Mouse (Mus musculus) T-helper 17 cell (primary cell): ENCODE results near the gene Ceacam20.

ENCODE experiments used
- in situ Hi-C, 2 experiments: fragments of 300-600 bp; cut with MboI, MseI; formaldehyde crosslinking; loops; 1 replicate in 1 of 2; 2 replicates in 1 of 2; pipeline ENCODE4 v1.15.1; 2025; ENCODE audit warnings: high pct_unique_total_duplicates in 2 of 2

Ceacam20 gene

DNA sequence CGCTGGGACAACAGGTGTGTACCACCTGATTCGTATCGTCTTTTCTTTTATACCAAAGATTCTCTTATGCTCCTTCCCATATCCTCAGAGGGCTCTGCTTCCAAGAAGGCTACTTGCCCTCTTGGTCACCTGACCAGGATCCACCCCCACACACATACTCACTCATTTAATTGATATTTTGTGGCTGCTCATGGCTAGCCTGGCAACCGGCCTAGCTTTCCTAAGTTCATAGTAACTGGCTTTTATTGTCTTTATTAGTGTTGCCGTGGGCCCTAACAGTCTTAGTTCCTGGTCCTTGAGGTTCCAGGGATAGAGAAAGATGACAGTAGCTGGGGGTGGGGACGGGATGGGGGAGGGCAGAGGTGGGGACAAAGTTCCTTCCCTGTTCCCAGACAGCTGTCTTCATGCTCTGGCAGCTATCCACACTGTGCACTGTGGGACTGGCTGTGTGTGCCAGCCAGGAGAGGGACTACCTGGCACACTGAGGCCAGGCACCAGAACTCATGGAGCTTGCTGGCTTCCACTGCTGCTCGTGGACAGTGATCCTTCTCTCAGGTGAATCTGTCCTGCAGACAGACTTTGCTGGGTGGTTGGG is at the start of gene Ceacam20:
Gene Ceacam20 (plus strand): TSS at position 428 of the 595 bp plus-strand sequence.
- in situ Hi-C loops: no loop called here

DNA sequence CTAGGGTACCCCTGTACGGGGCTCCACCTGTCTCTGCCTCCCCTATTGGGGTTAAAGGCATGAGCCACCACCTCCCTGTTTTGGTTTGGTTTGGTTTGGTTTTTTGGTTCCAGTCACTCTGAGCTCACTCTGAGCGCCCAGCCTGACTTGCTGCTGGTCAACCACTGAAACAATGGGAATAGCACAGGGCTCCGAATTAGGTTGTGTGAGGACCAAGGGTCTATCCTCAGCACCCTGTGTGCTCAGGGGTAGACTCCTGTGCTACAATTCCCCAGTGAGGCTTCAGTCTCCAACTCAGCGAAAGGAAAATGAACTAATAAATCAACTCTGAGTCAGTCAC is 45.1 kb upstream of the Ceacam20 start:
- in situ Hi-C loops: loop anchor here (10.0 kb wide), 2 partner anchors 595 to 645 kb away; partner anchors contain the start of gene Vasp (in 1 of the 2)

DNA sequence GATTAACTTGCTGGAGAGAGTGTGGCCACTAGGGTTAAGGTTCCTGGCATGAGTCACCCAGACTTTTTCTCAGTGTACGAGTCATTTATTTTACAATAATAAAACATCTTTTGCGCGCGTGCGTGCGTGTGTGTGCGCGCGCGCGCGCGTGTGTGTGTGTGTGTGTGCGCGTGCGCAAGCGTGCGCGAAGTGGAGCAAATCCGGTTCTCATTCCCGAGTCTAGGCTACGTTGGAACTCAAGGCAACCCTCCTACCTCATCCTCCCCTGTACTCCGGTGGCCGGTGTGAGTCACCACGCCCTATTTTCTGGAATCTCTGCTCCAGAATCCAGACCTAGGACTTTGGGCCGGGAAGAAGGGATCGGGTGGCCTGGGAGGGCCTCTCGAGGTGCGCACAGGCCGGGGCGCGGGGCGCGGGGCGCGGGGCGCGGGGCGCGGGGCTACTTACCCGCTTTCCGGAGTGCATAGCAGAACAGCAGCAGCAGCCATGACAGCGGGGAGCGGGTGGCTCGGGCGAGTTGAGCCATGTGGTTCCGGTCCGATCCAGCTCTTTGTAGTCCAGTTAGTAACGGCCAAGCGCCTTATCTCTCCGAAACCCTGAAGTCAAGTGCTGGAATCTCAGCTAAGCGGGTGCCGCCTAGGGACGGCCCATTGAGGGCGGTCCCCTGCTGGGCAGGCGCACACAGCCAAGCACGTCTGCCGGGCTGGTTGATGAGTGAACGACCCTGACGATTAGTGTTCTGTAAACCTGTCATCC is 44.5 kb upstream of the Ceacam20 start, which contains the start of gene Pvr:
Gene Pvr (minus strand): TSS at position 655 of the 756 bp plus-strand sequence.
- in situ Hi-C loops: loop anchor here (10.0 kb wide), 2 partner anchors 596 to 646 kb away; partner anchors contain the start of gene Vasp (in 1 of the 2)

DNA sequence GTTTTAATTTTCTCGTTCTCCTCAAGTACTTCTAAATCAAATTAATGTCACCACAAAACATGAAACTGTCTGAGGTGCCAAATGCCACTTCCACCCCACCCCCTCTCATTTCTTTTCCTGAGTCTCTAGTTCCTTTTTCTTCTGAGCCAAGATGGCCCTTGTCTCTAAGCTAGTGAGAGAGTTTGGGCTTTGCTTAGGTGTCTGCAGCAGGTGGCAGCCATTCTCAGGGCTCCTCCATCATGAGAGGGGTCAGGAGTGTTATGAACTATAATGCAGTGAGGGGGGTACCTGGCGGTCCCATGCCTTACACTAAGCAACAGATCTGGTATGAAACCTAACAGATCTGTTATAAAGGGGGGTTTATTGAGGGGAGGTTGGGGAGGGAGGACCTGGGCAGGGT is 41.9 kb upstream of the Ceacam20 start:
- in situ Hi-C loops: loop anchor here (10.0 kb wide), 2 partner anchors 599 to 649 kb away; partner anchors contain the start of gene Vasp (in 1 of the 2)

DNA sequence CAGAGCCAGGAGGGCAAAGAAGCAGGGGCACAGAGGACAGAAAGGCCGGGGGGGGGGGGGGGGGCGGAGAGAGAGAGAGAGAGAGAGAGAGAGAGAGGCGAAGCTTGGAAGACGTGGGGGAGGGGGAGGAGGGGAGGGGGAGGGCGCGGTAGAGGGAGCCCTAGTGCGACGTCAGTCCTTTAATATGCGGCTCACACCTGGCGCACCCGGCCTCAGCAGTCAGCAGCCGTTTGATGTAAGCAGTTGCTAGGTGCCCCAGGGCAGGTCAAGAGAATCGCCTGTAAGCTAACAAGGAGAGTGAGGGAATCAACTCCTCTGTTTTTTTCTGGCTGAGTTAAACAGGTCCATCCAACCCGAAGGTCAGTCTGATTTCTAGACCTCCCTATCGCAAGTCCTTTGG is 41.4 kb upstream of the Ceacam20 start:
- in situ Hi-C loops: loop anchor here (10.0 kb wide), 2 partner anchors 599 to 649 kb away; partner anchors contain the start of gene Vasp (in 1 of the 2)

DNA sequence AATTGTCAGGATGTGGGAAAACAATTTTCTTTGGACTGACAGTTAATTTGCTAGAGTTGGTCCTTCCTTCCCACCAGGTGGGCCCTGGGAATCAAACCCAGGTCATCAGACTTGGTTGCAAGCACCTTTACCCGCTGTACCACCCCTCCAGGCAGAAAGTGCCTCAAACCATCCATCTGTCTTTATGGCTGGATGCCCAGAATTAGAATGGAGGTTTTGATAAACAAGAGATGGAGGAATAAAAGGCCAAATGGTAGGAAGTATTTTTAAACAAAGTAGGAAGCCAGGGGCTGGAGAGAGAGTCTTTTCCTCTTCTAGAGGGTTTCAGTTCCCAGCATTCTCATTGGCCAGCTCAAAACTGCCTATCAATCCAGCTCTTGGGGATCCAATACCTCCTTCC is 39.8 kb upstream of the Ceacam20 start:
- in situ Hi-C loops: loop anchor here (10.0 kb wide), 2 partner anchors 601 to 651 kb away; partner anchors contain the start of gene Vasp (in 1 of the 2)

DNA sequence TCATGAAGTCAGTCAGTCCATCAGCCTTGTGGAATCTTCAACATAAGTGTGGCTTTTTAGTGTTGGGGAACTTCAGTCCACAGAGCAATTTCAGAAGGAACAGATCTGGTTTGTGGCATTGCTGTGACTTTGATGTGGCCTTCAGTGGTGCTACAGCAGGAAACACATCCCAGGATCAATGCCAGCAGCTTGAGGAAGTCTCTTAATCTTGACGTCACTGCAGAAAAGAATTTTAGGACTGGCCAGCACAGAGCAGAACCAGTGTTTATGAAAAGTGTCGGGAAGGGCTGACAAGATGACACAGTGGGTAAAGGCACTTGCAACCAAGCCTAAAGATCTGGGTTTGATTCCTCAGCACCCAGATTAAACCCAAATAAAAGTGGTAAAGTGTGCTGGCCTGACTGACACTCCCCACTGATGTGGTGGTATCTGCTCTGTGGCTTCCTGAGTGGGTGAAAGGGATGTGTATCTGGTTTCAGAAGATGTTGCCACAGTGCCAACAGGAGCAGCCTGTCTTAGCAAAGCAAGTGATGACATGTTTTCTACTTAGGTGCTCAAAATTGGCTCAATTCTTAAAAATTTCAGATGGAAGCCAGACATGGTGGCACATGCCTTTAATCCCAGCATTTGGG is 38.2 kb upstream of the Ceacam20 start:
- in situ Hi-C loops: loop anchor here (10.0 kb wide), 2 partner anchors 602 to 652 kb away; partner anchors contain the start of gene Vasp (in 1 of the 2)

DNA sequence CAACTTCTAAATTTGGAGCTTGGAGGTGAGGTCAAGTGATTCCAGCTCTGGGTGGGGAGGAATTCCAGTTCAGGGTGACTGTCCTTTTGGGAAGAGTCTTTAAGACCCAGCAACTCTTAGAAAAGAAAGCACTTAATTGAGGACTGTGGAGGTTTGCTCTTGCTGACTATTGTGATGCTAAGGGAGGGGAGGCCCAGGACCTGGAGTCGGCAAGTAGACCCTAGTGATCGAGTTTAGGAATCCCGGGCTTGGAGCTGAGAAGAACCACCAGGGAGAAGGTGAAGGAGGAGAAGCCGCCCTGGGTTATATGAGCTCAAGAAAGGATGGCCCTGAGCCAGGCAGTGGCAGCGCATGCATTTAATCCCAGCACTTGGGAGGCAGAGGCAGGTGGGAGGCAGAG is 36.7 kb upstream of the Ceacam20 start:
- in situ Hi-C loops: loop anchor here (10.0 kb wide), 2 partner anchors 604 to 654 kb away; partner anchors contain the start of gene Vasp (in 1 of the 2)

DNA sequence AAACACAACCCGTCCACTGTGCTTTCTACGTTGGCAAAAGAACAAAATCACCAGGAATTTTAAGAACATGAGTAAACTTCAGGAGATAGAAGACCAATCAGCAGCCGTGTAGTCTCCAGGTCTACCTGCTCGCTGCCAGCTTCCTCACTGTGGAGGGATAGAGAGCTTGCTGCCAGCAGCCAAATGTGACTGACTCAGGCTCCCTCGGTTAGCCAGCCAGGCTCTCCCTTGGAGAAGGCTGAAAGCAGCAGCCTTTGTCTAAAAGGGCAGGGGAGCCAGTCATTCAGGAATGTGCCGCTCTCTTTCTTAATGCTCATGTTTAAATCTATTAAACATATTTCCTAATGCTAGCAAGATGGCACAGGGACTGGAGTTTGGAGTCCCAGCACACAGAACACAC is 34.7 kb upstream of the Ceacam20 start:
- in situ Hi-C loops: loop anchor here in 1 of 2 experiments (10.0 kb wide), 1 partner anchor 526 kb away; the partner anchor contains the start of genes Ckm and Klc3

DNA sequence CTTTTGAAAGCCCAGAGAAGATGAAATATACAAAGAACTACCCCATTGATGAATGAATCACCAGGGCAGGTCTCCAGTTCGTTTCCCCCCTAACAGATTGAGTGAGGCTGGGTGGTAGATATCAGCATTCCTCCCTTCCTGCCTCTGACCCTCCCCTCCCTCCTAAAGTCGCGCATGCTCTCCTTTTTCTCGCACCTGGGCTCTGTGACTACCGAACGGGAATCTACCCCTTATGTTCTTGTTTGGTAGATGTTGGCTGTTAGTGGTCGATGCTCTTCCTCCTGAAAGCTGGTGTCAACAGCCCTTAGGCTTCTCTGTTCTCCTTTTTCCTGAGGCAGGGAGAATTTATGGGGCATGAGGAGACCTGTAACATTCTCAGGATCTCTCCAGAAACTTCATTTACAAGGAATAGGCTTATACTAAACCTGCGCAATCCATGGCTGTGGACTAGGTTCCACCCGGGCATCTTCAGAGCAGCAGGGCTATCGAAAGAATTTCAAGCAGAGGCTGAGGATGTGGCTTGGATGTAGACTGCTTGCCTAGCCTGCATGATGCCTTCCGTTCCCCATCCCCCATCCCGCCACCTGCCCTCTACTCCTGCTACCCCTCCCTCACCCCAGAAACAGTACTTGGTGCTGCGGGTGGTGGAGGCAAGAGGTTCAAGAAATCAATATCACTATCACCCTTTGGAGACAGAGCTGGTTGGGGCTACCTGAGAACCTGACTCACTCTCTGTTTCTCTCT is 32.9 kb upstream of the Ceacam20 start:
- in situ Hi-C loops: loop anchor here in 1 of 2 experiments (10.0 kb wide), 1 partner anchor 528 kb away; the partner anchor contains the start of genes Ckm and Klc3

DNA sequence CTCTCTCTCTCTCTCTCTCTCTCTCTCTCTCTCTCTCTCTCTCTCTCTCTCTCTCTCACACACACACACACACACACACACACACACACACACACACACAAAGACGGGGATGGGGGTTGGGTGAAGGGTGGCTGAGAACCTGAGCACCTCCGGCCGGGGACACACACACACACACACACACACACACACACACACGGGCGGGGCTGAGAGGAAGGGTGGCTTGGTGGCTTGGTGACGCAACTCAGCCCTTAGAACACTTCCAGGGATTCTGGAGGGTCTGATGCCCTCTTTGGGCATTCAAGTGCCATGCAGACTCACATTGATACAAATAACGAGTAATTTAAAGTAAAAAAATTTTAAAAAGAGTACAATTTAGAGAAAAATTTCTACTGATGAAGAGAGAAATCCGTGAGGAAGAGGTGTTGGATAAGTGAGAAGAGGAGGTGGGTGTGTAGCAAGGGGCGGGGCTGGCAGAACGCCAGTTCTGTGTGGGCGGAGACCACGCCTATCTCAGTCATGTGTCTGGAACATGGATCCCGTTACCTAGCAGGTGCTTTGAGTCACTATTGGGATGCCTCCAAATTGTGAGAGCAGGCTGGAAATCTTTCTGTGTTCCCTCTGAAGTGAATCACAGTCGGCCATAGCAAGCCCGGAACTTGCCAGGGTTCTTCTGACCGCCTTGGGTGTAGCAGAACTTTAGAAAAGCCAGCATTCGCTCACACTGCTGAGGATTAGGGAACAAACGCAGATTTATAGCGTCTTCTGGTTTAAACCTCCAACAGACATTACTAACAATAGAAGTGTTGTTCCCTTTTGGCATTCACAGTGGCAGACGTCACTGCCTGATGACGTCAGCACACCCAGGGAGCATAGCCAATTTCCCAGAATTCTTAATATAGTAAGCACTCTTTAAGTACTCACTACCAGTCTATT is 32.1 kb upstream of the Ceacam20 start:
- in situ Hi-C loops: loop anchor here in 1 of 2 experiments (10.0 kb wide), 1 partner anchor 528 kb away; the partner anchor contains the start of genes Ckm and Klc3

DNA sequence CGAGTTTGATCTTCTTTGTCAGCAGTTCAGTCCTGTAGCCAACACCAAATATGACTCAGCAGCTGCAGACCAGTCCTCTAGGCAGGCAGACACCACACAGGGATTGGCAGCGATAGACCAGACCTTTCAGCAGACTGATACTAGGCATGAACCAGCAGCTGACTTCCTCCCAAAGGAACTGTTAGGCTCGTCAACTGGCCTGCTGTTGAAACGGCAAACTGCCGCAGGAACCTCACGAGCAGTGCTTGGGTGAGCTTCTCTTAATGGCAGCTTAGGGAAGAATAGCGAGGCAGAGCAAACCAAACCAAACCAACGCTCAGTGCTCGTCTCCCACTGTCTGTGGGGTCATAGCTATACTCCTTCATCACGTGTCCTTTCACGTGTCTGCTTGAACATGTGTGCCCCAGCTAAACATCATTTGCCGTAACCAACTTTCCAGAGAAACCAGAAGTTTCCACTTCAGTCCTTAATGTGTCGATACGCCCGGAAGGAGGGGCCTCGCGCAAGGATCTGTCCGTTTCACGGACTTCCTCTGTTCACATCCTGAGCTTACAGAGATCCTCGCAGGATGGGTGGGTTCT is 30.0 kb upstream of the Ceacam20 start:
- in situ Hi-C loops: loop anchor here in 1 of 2 experiments (5.0 to 10.0 kb wide), 2 partner anchors 118 to 530 kb away; partner anchors contain the start of genes Ckm and Klc3

DNA sequence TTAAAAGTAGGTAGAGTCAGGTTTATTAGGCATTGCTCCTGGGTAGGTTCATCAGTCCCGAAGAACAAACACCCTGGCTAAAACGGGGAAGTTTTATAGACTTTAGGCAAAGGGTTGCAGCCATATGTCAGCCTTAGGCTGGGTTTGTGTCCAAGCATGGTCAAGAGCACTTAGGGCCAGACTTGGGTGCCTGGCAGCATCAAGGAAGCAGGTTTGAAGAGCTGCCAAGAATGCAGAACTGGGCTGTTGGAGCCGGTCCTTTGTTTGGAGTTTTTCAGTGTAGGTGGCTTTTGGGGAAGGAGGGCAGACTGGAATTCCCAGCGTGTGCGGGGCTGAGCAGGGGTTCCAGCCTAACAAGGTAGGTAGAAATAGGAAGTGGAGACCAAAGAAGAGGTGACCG is 29.3 kb upstream of the Ceacam20 start:
- in situ Hi-C loops: loop anchor here in 1 of 2 experiments (5.0 to 10.0 kb wide), 2 partner anchors 119 to 531 kb away; partner anchors contain the start of genes Ckm and Klc3

DNA sequence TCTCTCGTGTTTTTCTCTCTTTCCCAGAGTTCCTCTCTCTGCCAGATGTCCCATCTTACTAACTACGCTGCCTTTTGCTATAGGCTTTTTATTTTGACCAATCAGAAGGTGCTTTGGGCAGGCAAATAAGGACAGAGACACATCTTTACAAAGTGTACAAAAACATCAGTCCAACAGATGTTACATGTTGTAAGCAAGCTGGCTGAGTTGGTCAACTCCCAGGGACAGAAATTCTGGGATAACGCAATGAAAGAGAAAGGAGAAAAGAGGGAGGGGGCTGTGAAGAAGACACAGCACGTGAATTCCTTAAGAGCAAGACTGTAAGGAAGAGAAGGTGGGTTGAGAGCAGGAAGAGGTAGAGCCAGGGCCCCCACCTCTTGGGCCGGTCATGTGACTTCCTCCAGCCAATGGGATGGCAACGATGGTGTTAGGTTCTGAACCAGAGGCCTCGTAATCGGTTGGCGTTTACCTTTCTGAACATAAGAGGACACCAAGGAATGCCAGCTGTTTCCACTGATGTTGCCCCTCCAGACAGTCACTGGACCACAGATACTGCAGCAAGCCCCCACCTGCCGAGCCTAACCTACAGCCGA is 27.9 kb upstream of the Ceacam20 start:
- in situ Hi-C loops: loop anchor here in 1 of 2 experiments (5.0 to 10.0 kb wide), 2 partner anchors 120 to 533 kb away; partner anchors contain the start of genes Ckm and Klc3

DNA sequence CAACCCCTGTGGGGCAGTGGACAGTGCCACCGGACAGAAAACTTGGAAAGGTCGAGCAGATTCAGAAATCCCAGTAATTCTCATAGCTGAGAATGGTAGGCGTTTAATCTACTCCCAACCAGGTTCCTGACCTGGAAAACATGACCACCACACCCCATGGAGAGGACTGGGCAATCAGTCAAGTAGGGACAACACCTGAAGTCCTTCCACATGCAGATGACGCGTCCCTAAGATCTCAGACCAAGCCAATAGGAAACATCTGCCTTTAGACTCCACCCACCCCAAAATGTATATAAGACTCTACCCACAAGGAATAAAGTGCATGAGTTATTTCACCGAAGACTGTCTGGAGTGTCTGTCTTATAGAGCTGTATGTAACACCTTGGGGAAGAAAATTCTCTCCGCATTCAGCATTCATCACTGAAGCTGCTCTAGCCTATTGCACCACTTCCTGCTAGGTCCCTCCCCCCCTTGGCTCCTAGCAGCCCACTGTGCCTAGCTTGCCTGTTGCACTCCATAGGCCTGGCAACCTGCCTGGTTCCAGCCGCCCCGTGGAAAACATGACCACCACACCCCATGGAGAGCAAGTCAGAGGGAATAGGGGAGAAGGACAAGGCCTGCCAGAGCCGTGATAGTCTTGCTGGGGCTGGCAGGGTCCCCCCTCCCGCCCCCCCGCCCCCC is 25.5 kb upstream of the Ceacam20 start:
- in situ Hi-C loops: loop anchor here in 1 of 2 experiments (5.0 to 10.0 kb wide), 2 partner anchors 122 to 535 kb away; partner anchors contain the start of genes Ckm and Klc3

DNA sequence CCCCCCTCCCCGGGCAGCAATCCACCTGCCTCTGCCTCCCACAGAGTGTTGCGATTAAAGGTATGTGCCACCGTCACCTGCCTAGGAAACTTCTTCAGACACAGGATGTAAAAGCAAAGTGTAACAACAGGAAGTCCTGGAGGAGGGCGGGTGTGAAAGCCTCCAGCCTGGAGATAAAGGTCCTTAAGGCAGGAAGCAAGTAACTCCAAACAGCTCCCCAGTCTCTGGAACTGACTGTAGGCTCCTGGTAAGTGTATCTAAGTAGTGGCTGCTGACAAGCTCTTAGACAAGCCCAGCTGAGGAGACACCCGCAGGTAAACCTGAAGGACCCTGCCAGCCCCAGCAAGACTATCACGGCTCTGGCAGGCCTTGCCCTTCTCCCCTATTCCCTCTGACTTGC is 25.0 kb upstream of the Ceacam20 start:
- in situ Hi-C loops: no loop called here

DNA sequence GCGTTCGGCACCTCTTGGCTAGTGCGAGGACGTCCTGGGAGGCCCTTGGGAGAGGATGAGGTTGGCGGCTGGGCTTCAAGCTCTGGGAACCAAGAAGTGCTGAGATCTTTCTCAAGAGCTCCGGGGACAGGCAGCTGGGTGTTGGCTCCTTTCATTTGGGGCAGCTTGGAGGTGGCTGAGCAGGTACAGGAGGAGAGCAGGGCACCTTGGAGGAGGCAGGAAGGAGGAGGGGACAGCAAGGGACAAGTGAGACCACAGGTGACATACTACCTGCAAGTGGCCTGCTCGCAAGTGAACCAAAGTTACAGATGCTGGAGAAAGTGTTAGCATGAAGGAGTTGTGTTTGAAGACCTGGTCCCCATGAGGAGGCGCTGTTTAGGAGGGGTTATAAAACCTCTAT is 20.5 kb upstream of the Ceacam20 start:
- in situ Hi-C loops: no loop called here

DNA sequence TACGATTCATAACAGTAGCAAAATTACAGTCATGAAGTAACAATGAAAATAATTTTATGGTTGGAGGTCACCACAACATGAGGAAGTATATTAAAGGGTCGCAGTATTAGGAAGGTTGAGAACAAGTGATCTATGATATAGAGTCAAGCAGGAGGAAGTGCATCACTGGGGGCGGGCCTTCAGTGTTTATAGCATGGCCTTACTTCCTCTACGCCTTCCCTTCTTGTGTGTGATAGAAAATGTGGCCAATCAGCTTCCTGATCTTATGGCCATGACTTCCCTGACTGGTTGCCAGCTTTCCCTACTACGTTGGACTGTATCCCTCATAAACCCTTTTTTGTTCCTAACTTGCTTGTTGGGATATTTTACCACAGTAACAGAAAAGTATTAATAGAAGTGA is 20.0 kb upstream of the Ceacam20 start:
- in situ Hi-C loops: no loop called here
